Mouse (Mus musculus): ENCODE results near the gene Fto.

The Fto gene

GRCm38 (mm10) chr8:91571978-91572377 lies 258.7 kb downstream of the Fto start:
- DNase-seq, result no peak

DNA sequence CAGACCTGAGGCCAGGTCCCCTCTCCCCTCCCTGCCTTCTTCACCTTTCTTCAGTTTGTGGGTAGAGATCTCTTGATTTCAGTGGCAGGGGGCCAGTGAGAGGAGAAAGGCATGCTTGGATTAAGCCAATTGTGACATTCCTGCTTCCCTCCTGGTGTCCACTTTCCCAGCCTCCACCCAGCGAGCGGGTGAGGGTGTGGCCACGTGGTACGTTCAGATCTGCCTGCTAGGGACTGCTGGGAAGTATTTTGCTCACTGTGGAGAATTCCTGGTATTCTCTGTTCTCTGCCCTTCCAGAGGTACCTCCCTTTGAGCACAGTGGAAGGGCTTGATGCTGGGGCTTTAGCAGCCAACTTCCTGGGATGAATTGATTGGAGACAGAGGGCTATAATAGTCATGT lies 259.3 kb downstream of the Fto start:
- DNase-seq, result no peak

DNA sequence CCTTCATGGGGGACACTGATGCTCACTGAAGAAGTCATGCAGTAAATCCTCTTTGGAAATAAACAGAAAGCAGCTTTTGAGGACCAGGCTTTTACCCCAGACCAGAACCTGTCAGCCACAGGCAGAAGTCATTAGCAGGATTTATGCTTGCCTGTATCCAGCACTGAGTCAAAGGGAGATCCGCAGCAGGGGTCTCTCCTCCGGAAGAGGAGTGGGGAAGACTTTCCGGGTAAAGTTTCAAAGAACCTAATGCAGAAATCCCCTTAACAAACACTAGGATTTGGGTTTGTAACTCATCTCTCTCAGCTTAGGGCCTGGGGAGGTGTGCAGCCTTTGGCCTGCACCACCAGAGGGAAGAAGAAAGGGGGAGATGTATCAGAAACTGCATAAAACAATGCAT lies 262.3 kb downstream of the Fto start:
- no peak for DNase-seq

DNA sequence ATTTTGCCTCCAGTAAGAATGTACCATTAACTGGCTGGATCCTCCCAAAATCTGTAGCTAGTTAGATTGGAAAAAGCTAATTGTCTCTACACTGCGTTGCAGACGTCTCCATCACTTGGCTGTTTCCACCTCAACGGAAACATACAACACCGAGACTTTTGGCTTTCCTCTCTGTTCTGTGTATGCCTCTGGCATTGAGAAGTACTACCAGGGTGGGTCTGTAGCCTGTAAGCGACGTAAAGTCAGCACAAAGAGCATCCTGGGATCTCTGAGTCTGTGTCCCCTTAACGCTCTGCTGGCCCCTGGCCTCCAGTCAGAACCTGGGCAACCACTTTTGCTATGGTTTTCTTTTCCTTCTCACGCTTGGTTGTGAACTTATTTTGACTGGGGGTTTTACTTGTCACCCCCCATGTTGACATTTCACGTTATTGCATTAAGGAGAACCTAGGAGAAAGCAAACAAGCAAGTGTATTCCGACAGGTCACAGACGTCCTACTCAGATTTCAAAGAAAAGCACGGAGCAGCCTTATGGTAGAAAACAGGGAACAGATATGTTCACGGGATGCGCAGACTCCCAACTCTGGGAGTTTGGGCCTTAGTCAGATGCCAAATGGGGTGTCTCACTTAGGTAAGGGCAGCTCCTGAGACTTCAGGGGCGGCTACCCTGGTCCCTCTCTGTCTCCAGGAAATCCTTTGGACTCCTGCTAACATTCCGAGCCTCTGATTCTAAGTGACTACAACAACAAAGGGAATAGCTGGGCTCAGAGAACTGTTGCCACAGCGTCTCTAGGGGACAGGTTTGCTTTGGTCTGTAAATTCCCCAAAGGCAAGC lies 263.0 kb downstream of the Fto start:
- no peak for DNase-seq

GRCm38 (mm10) chr8:91576918-91577241 lies 263.6 kb downstream of the Fto start:
- no peak for DNase-seq

DNA sequence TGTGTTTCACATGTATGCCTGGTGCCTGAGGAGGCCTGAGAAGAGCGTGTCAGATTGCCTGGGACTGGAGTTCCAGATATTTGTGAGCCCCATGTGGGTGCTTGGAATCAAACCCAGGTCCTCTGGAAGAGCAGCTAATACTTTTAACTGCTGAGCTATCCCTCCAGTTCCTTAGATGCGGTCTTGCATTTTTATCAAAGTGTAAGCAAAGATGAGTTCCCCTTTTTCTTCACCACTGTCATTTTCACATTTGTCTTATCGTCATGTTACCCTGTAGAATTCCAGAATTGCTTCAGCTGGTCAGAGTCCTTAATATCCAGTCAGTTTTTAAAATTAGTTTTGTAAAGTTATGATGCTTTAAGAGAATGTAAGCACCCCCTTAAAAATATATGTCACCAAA lies 264.3 kb downstream of the Fto start:
- DNase-seq, result no peak

GRCm38 (mm10) chr8:91584620-91585415 lies 271.5 kb downstream of the Fto start:
- no peak for DNase-seq

- DNase-seq, result no peak
These were observed 279.2 kb downstream of the Fto start for GRCm38 (mm10) chr8:91592436-91593105.

DNA sequence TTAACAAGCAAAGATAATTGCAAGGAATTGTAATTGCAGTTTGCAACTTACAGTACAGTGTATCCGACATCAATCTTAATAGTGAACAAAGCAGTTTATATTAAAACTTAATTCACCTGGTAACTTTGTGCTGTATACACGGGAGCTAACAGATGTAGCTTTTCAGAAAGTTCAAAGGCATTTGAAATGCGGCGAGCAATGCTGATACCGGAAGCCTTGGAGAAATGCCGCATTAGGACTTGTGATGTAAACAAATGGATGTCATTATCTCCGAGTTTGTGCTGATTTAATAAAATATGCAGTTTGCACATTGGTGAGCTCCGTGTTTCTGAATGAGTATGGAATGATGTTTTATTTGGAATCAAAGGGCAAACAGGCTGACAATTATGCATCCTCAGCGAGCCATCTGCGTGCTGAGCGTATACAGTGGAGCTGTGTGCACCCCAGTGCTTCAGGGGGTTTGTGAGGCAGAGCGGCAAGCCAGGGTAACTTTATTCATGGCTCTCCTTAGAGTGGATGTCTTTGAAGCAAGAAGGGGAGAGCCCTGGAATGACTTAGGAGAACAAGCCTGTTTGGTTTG lies 280.0 kb downstream of the Fto start:
- DNase-seq, result no peak

DNA sequence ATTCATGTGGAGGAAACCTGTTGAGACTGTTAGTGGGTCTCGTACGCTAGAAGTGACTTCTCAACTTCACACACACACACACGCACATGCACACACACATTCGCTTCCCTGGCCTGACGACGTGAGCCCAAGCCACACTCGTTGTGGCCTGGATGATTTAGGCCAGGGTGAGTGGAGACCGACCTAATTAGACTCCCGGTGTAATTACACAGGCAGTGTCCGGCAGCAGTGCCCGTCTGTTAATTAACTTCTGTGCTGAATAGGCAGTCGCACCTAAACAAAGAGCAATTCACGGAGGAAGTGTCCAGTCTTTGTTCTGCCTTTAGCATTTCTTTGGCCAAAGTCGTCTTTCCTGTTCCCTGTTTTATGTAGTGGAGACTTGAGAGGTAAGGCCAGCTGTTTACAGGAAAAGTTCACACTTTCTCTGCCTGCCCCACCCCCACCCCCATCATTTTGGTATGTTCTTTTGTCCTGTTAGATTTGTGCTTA lies 286.1 kb downstream of the Fto start:
- DNase-seq, result no peak

GRCm38 (mm10) chr8:91603751-91604150 lies 290.4 kb downstream of the Fto start:
- DNase-seq, result no peak

DNA sequence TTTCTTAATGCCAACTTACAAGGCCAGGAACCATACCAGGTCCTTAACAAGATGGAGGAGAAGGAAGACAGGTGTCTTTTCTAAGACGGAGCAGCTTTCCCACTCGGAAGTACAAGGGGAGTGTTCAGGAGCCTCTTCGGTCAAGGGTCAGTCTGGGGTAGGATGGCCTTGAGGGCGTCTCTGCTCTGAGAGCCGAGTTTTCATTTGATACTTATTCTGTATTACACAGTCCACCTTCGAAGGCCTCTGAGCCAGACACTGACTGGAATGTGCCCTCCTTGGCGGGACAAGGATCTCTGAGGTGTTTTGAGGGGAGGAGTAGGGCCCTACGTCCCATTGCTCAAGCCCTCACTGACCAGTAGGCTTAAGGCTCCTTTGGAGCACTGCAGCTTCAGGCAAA lies 292.6 kb downstream of the Fto start:
- DNase-seq, result no peak

DNA sequence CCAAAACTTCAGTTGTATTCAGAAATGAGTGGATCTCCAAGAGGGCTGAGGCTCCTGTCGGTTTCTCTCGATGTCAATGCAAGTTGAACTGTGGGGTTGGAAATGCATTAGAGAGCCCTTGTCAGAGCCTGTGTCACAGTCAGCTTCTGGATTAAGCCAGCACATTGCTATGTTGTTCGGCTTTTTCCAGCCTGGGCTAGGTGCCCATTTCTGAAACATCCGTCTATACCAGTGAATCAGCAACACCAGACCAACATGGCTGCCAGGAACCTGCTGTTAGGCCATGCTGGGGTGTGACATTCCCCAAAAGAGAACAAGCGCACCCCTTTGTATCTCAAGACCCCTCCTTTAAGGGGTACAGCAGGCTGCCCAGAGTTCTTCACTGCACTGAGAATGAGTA lies 293.8 kb downstream of the Fto start:
- DNase-seq, result no peak

DNA sequence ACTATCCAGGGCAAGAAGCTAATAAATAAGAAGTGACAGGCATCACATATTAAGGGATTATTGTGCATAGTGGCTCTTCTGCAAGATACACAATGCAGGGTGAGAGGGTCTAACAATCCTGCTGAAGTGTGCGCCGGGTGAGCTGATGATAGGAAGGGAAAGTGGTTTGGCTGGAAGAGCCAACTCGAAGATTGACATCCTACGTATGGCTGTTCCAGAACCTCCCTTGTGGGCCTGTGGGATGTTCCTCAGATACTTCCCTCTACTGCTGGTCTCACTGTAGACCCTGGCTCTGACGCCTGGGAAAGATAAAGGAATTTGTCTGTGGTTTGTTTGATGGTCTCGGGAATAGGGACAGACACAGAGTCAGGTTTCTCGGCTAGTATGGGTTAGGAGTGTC lies 297.9 kb downstream of the Fto start:
- DNase-seq, result no peak

DNA sequence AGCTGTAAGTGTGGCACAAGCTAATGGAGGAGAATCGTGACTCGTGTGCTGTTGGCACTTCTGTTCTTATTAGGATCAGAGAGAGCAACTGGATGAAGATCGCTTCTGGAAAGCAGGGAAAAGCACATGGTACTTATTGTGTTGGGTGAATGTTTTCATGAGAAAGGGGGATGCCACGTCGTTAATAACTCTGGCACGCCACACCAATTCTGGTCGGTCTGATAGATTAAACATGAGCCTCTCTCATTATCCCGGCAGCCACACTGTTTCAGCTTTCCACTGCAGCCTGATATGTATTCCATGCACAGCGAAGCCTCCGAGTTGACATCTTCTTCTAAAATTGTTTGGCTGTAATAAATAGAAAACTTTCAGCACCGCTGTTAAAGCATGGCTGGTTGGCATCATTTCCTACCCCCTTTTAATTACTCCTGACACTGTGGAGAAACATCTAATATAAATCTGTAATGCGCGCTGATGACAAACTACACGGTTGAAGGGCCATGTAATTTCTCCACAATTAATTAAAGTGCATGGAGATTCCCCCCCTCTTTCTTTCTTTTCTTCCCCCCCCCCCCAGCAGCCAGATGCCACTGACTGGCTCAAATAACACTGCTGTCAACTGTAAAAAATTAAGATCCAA lies 298.5 kb downstream of the Fto start:
- DNase-seq, result no peak

- no peak for DNase-seq
These were observed 299.2 kb downstream of the Fto start for GRCm38 (mm10) chr8:91612387-91613130.

DNA sequence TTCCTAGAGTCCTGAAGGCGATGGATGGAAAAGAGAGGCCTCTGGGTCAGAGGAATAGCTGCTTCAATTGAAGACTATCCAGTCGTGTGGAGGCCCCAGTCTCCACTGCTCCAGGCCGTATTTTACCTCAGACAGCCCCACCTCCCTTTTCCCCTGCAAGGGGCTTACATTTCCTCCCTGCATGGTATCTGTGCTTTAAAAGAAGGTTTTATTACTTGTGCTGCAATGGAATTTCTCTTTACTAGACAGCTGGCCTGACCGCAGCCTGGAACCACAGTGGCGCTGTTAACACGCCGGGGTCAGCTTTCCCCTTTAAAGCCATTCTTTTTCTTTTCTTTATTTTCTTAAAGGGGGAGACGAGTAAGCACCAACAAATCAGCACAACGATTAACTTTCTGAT lies 300.3 kb downstream of the Fto start:
- no peak for DNase-seq

DNA sequence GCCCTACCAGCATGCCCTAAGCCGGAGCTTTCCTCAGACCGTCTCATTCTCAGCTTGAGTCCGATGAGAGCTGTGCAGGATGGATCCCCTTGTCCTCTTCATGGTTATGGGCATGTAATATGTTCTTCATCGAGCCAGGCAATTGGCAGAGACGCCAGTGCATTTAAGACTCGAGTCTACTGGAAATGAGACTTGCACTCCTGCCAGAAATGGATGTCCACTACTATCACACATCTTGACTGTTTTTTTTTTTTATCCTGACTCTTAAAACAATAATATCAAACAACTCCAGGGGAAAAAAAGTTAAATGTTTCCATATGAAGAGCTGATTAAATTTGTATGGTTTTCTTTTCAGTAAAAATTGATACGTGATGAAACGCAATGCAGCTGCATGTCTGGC lies 301.9 kb downstream of the Fto start:
- no peak for DNase-seq

- no peak for DNase-seq
These were observed 302.7 kb downstream of the Fto start for GRCm38 (mm10) chr8:91615781-91616683.

DNA sequence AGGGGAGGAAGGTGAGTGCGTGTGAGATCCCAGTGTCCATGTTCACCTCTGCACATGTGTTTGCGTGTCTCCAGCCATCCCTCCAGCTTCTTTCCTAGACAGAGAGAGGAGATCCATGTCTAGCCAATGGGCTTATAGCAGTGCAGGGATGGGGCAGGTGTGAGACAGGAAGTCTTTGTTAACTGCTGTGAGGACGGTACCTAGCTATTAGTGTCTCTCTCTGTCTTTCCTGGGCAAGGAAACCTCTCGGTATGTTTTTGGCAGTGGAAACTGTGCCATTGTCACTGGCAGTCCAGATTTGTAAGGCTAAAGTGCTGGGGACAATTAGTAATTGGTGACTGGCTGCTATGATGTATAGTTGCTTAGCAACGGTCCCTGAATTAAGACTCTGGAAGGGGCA lies 304.4 kb downstream of the Fto start:
- no peak for DNase-seq

DNA sequence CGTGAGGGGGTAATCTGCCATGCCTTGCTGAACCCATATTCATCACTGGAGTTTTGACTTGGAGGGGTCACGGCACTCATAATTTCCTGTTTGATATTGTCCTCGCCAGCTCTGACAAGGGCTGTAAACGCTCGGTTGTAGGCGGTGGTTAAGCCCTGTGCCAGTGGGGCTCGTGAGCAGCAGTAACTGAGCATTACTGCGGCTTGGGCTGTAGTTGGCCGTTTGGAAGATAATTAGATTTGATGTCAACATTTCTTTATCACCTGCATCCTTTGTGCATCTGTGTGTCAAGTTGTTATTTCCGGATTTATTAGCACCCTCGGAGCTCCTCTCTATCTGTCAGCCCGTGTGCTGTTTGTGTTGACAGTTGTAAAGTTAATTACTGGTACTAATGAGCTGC lies 309.4 kb downstream of the Fto start:
- no peak for DNase-seq

Data from thymus, postnatal 36 days (tissue).